Mouse (Mus musculus) hindbrain, embryonic 13.5 days (tissue): ENCODE data around the gene Fam184a. TPM values are rescaled to one million over a fixed set of nuclear protein-coding genes. Genes with fewer than 3 reads are reported as not detected.

Source experiments
- ATAC-seq: fragments of 200-750 bp; cut with Nextera tagmentation; 2 replicates; pipeline ENCODE4 v1.8.0; 2017; ENCODE audit warnings: moderate TSS enrichment; ENCODE audit not compliant: low FRiP score
- H3K27ac ChIP-seq: fragments of 300-500 bp; sonication (generic); 2 replicates; pipeline ENCODE4 v1.5.1; 2015; ENCODE audit warnings: inconsistent platforms, mild to moderate bottlenecking, moderate library complexity
- H3K27me3 ChIP-seq: fragments of 300-500 bp; sonication (generic); 2 replicates; pipeline ENCODE4 v1.6.1; 2015; ENCODE audit warnings: mild to moderate bottlenecking, inconsistent platforms
- H3K36me3 ChIP-seq: fragments of 300-500 bp; sonication (generic); 2 replicates; pipeline ENCODE4 v1.6.1; 2015; ENCODE audit warnings: mild to moderate bottlenecking, inconsistent platforms
- H3K4me1 ChIP-seq: fragments of 300-500 bp; sonication (generic); replicated peaks from 2 replicates; pipeline ENCODE4 v1.6.1; 2015; ENCODE audit warnings: inconsistent platforms
- H3K4me2 ChIP-seq: fragments of 300-500 bp; sonication (generic); 2 replicates; pipeline ENCODE4 v1.6.1; 2015; ENCODE audit warnings: inconsistent platforms, mild to moderate bottlenecking, moderate library complexity
- H3K4me3 ChIP-seq: fragments of 300-500 bp; sonication (generic); 2 replicates; pipeline ENCODE4 v1.5.1; 2015; ENCODE audit warnings: mild to moderate bottlenecking, inconsistent platforms
- H3K9ac ChIP-seq: fragments of 300-500 bp; sonication (generic); 2 replicates; pipeline ENCODE4 v1.6.1; 2015; ENCODE audit warnings: mild to moderate bottlenecking, inconsistent platforms
- H3K9me3 ChIP-seq: fragments of 300-500 bp; sonication (generic); 2 replicates; pipeline ENCODE4 v1.6.1; 2016; ENCODE audit warnings: inconsistent platforms
- WGBS: fragments of 180-500 bp; shearing (Covaris S2); methylation state at CpG from one replicate; pipeline ENCODE4 v1.1.7; 2015; 5-methylcytosine and 5-hydroxymethylcytosine counted together
- polyA plus RNA-seq: library from polyadenylated mRNA; unstranded; fragments of >200 nt; fragmentation: Nextera tagmentation; extraction: Ambion mirVana; gene quantifications from 2 replicates; pipeline ENCODE4 v1.2.1, GENCODE M21; 2015

Gene Fam184a
- polyA plus RNA-seq, 1 experiment from 2014 or later = 12.0 TPM

- H3K9me3 ChIP-seq = no peaks in the 10 kb centered on the region
- H3K4me2 ChIP-seq = no peak overlapping the region
- ATAC-seq = no peak
- no peak overlapping the region for H3K27ac ChIP-seq
- WGBS = 50% methylated on average over 3 of the region's 3 CpGs
- peaks cover 4% of the 10 kb centered on the region for H3K4me1 ChIP-seq
- H3K36me3 ChIP-seq = no peaks in the 10 kb centered on the region
- H3K27me3 ChIP-seq = no peaks in the 10 kb centered on the region
- no peak overlapping the region for H3K9ac ChIP-seq
- H3K4me3 ChIP-seq = no peak overlapping the region
Measured at GRCm38 (mm10) chr10:53585777-53586176, 165.1 kb downstream of the Fam184a start.

Other genes with a start within 250 kb of the Fam184a start
- gene Asf1a, start 154.4 kb downstream of the Fam184a start, polyA plus RNA-seq = 92.5 and 95.1 TPM in 2 replicates
- 7.3 and 7.6 TPM in 2 replicates for gene Mcm9, start 120.7 kb downstream of the Fam184a start, polyA plus RNA-seq